In the genomic region with DNA sequence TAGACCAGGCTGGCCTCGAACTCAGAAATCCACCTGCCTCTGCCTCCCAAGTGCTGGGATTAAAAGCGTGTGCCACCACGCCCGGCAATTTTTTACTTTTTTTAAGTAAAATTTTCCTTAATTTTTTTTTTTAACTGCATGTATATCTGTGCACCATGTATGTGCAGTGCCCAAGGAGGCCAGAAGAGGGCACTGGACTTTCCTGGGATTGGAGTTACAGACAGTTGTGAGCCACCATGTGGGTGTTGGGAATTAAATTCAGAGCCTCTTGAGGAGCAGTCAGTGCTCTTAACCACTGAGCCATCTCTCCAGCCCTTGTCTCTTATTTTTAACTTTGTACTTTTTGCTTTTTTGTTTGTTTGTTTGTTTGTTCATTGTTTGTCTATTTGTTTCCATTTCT, we compare ENCODE assay signal across 12 mouse cellular contexts. TPM values are rescaled to one million over a fixed set of nuclear protein-coding genes. Genes with fewer than 3 reads are reported as not detected.
A peak's percentile ranks its signal among the peaks of the same experiment; 100 is the strongest.
DNase-seq lines count a peak whose midpoint lies in the region; ATAC-seq and TF ChIP-seq lines count a peak whose summit lies in the region.
"Had no signal": no experiment of that assay in that cellular context is flagged by ENCODE, and none has a peak within 500 bp of the region (broad histone marks: within the 10 kb centered on the region; RNA-seq: fewer than 3 reads in every experiment).

No protein-coding gene starts in this region.

- no peak for ATAC-seq in lung, embryonic 14.5 days (ENCODE audit: insufficient read depth)
- ATAC-seq: midbrain, embryonic 15.5 days had no signal

- TF ChIP-seq CTCF in lung, embryonic 14.5 days (IDR thresholded peaks at IDR 0.05; ENCODE audit: low read depth) = peak; percentile 21; the same call in 1 of the 2 replicates
- TF ChIP-seq CTCF in thymus, adult 2 months (IDR thresholded peaks at IDR 0.05; ENCODE audit: borderline replicate concordance, control insufficient read depth, extremely low read depth, insufficient read depth, low read length, poor library complexity) = no peak

- no peaks in the 10 kb centered on the region for H3K36me3 ChIP-seq in lung, embryonic 14.5 days (ENCODE audit: insufficient read depth)
- no peaks in the 10 kb centered on the region for H3K36me3 ChIP-seq in embryonic facial prominence, embryonic 10.5 days (replicated peaks)
- no peaks in the 10 kb centered on the region for H3K36me3 ChIP-seq in thymus, adult 2 months (ENCODE audit: control insufficient read depth, insufficient read depth, low read length)
- H3K36me3 ChIP-seq: midbrain, embryonic 15.5 days had no signal

- H3K4me2 ChIP-seq in lung, embryonic 14.5 days = no peak overlapping the region
- H3K4me2 ChIP-seq: midbrain, embryonic 15.5 days had no signal

- H3K27me3 ChIP-seq in lung, embryonic 14.5 days (ENCODE audit: insufficient read depth, low read length) = no peaks in the 10 kb centered on the region
- no peaks in the 10 kb centered on the region for H3K27me3 ChIP-seq in embryonic facial prominence, embryonic 10.5 days (replicated peaks; ENCODE audit: low read depth, poor library complexity, severe bottlenecking)
- no peaks in the 10 kb centered on the region for H3K27me3 ChIP-seq in thymus, adult 2 months (ENCODE audit: control insufficient read depth, insufficient read depth, low read length)
- H3K27me3 ChIP-seq: midbrain, embryonic 15.5 days had no signal

- no peaks in the 10 kb centered on the region for H3K4me1 ChIP-seq in lung, embryonic 14.5 days (ENCODE audit: insufficient read depth)
- H3K4me1 ChIP-seq in embryonic facial prominence, embryonic 10.5 days = no peaks in the 10 kb centered on the region
- H3K4me1 ChIP-seq in thymus, adult 2 months (replicated peaks; ENCODE audit: control insufficient read depth, insufficient read depth, low read length) = no peaks in the 10 kb centered on the region
- H3K4me1 ChIP-seq: midbrain, embryonic 15.5 days had no signal

- 96% methylated on average over 3 of the region's 4 CpGs for WGBS in lung, embryonic 14.5 days
- 90% methylated on average over 4 of the region's 4 CpGs for WGBS in embryonic facial prominence, embryonic 10.5 days
- WGBS in thymus, adult 2 months = 94% methylated on average over 4 of the region's 4 CpGs

- peak; percentile 9 to 21 for DNase-seq in cerebellum, postnatal 10 days
- DNase-seq in cerebellum, adult 11 months = no peak
- peak; percentile 5 for DNase-seq in lung, embryonic 14.5 days
- DNase-seq in lung, postnatal 14 days = no peak
- DNase-seq in embryonic facial prominence, embryonic 10.5 days (ENCODE audit: low spot score) = peak; percentile 10
- DNase-seq in thymus, adult 2 months = peak; percentile 37
- DNase-seq in layer of hippocampus, adult 18-20 months (ENCODE audit: low spot score in 2 of 2) = no peak
- DNase-seq in gastrocnemius, postnatal 25 days = no peak
- DNase-seq: adrenal gland, adult 2 months; cerebellum, adult 9-10 months; heart, postnatal 4 days had no signal

- no peak overlapping the region for H3K27ac ChIP-seq in lung, embryonic 14.5 days (ENCODE audit: low read depth)
- no peak overlapping the region for H3K27ac ChIP-seq in embryonic facial prominence, embryonic 10.5 days (replicated peaks)
- no peak overlapping the region for H3K27ac ChIP-seq in thymus, adult 2 months (ENCODE audit: control insufficient read depth, insufficient read depth, low read length)
- H3K27ac ChIP-seq: midbrain, embryonic 15.5 days had no signal

- H3K9me3 ChIP-seq in lung, embryonic 14.5 days (ENCODE audit: low read depth, low read length) = no peaks in the 10 kb centered on the region
- H3K9me3 ChIP-seq in embryonic facial prominence, embryonic 10.5 days = 0 out of 2 replicates have a peak, but pooled peaks cover 4% of the 10 kb centered on the region
- H3K9me3 ChIP-seq: midbrain, embryonic 15.5 days had no signal

- no peak for TF ChIP-seq POLR2A in thymus, adult 2 months (IDR thresholded peaks at IDR 0.05; ENCODE audit: control insufficient read depth, extremely low read depth, insufficient read depth, low read length, poor library complexity)

- H3K9ac ChIP-seq in lung, embryonic 14.5 days = no peak overlapping the region
- H3K9ac ChIP-seq: midbrain, embryonic 15.5 days had no signal

- no peak overlapping the region for H3K4me3 ChIP-seq in lung, embryonic 14.5 days (ENCODE audit: low read depth, low read length)
- H3K4me3 ChIP-seq in embryonic facial prominence, embryonic 10.5 days = no peak overlapping the region
- H3K4me3 ChIP-seq in thymus, adult 2 months (ENCODE audit: control insufficient read depth, insufficient read depth, low read length) = no peak overlapping the region
- H3K4me3 ChIP-seq: midbrain, embryonic 15.5 days had no signal

RNA-seq across cellular contexts. Expression of a gene that starts 16.0 kb away (rescaled TPM):
- 54.2 and 54.4 TPM in 2 replicates for polyA plus RNA-seq in lung, embryonic 14.5 days (2014; fragmentation: Nextera tagmentation; extraction: Ambion mirVana)
- 59.5 and 63.3 TPM in 2 replicates for polyA plus RNA-seq in embryonic facial prominence, embryonic 10.5 days (2016; fragmentation: Nextera tagmentation; extraction: Ambion mirVana)
- 81.6 and 97.8 TPM in 2 replicates for polyA plus RNA-seq in thymus, adult 2 months (2012; rRNA removed)
- total RNA-seq in layer of hippocampus, adult 18-20 months (2021) = 100 to 1,000 TPM; 468 to 492 TPM
- 100 to 1,000 TPM; 715 to 734 TPM for total RNA-seq in gastrocnemius, postnatal 25 days (2021)

Comparison
In these comparisons a context has a peak if more than half of its experiments do, and no peak if none do; other contexts are left out.
1. DNase-seq: peak in cerebellum, postnatal 10 days (2 of 2), lung, embryonic 14.5 days (single experiment), embryonic facial prominence, embryonic 10.5 days (single experiment) and thymus, adult 2 months (single experiment); none in cerebellum, adult 11 months (single experiment), lung, postnatal 14 days (single experiment), layer of hippocampus, adult 18-20 months (0 of 2) and gastrocnemius, postnatal 25 days (single experiment).